Mouse (Mus musculus): ENCODE measurements around the gene Otop1.

The Otop1 gene

DNA sequence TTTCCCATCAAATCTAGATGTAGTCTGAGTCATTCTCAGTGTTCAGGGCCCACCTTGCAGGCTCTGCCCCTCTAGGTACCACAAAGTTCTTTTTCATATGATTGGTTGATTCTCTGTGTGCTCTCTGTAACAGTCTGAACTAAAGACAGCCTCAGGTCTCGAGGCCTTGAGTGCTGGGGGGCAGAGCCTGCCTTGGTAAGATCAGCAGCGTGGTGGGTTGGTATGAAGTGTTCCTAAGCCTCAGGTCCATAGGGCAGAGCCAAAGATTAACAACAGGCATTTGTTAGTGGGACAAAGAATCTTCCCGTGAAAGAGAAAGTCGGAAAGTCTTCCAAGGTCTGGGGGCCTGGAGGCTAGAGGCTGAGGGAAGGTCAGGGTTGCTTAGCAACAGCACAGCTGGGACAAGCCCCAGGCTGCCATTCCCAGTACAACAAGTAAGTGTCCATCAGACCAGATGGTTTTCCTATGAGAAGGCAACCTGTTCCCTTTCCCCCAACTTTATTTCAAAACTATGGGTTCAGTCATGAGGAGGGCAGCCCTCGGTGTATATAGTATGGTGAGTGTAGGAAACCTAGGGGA is 74.7 kb downstream of the Otop1 start:
- Histone ChIP-seq H3K36me3 (ENCODE audit: insufficient read depth, low read length) (no peaks in the 10 kb centered on the region), H3K4me3 (replicated peaks; ENCODE audit: low read length) (no peak overlapping the region), H3K27me3 (ENCODE audit: insufficient read depth, low read length) (peaks cover 12% of the 10 kb centered on the region), H3K4me1 (replicated peaks; ENCODE audit: low read depth, low read length) (no peaks in the 10 kb centered on the region), H3K9me3 (ENCODE audit: low read length) (no peaks in the 10 kb centered on the region)
- no peak for TF ChIP-seq CTCF (conservative IDR thresholded peaks at IDR 0.05; ENCODE audit: low read length)

Data from E14TG2a.4 (cell line).